Mouse (Mus musculus): ENCODE measurements at regions not wholly inside any gene's neighbourhood (a gene's known extent, or its start where the extent isn't known, plus 50 kb on each side); places are given as distances from the start of the nearest gene placed in this dataset.

DNA sequence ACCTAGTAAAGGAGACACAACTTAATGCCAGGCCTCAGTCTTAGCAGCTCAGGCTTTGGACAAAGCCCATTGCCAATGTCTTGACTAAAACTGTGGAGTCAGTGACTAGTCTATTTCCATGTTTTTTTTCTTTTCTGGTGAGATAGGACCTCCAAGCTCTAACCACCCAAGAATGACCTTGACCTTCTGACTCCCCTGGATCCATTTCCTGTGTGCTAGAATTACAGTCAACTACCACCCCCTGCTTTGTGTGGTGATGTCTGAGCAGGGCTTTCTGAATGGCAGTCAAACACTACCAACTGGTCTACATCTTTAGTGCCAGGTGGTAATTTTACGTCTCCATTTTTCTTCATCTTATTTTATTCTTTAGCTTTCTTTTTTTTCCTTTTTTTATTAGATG lies 51.3 kb upstream of the Rnf138rt1 start:
- no peak overlapping the region for H3K27ac ChIP-seq (replicated peaks)
- no peak for ATAC-seq (ENCODE audit: insufficient read depth)
- no peak overlapping the region for H3K4me2 ChIP-seq
- no peaks in the 10 kb centered on the region for H3K36me3 ChIP-seq (replicated peaks)
- H3K9ac ChIP-seq: no peak overlapping the region
- no peaks in the 10 kb centered on the region for H3K9me3 ChIP-seq (replicated peaks)
- H3K4me3 ChIP-seq (replicated peaks): no peak overlapping the region
- no peaks in the 10 kb centered on the region for H3K27me3 ChIP-seq
- H3K4me1 ChIP-seq (replicated peaks): no peaks in the 10 kb centered on the region
- 78% methylated on average over 1 of the region's 1 CpGs for WGBS (ENCODE audit: insufficient replicate concordance)

DNA sequence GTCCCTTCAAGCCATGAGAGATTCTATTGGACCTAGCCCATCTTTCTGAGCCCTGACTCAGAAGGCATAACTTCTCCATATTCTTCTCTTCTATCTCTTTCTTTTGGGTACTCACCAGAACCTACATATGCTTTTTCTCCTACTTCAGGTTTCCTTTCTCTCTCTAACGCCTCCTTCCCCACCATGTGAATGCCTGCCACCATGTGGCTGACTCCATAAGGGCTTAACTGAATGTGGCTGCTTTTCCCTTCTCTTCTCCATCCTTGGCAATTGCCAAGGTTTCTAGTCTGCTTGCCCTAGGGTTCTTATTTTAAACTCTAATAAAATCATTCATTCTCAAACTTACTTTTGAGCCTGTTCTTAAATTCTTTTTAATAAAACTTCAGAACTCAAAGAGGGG lies 53.7 kb upstream of the Rnf138rt1 start:
- no peak overlapping the region for H3K9ac ChIP-seq
- no peak overlapping the region for H3K27ac ChIP-seq (replicated peaks)
- H3K4me3 ChIP-seq (replicated peaks): no peak overlapping the region
- no peak overlapping the region for H3K4me2 ChIP-seq
- H3K27me3 ChIP-seq: no peaks in the 10 kb centered on the region
- 18% methylated on average over 1 of the region's 1 CpGs for WGBS (ENCODE audit: insufficient replicate concordance)
- no peaks in the 10 kb centered on the region for H3K4me1 ChIP-seq (replicated peaks)
- no peak for ATAC-seq (ENCODE audit: insufficient read depth)
- H3K9me3 ChIP-seq (replicated peaks): no peaks in the 10 kb centered on the region
- no peaks in the 10 kb centered on the region for H3K36me3 ChIP-seq (replicated peaks)

DNA sequence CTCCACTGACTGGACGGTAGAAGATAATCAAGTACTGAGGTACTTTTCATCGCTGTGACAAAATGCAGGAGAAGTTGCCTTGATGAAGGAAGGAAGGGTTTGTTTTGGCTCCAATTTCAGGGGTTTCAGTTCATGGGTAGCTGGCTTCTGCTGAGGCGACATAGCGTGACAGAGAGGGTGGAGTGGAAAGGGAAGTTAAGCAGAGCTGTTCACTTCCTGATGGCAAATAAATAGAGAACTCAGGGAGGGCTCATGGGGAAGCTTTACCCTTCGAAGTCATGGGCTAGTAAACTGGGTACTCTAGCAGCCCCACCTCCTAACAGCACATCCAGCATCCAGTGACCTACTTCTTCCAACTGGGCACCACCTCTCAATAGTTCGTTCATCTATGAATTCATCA lies 61.2 kb upstream of the Rnf138rt1 start:
- H3K27ac ChIP-seq (replicated peaks): no peak overlapping the region
- H3K36me3 ChIP-seq (replicated peaks): no peaks in the 10 kb centered on the region
- H3K4me3 ChIP-seq (replicated peaks): no peak overlapping the region
- H3K27me3 ChIP-seq: no peaks in the 10 kb centered on the region
- no peak overlapping the region for H3K4me2 ChIP-seq
- no peak overlapping the region for H3K9ac ChIP-seq
- no peak for ATAC-seq (ENCODE audit: insufficient read depth)
- WGBS (ENCODE audit: insufficient replicate concordance): 45% methylated on average over 6 of the region's 6 CpGs
- H3K4me1 ChIP-seq (replicated peaks): no peaks in the 10 kb centered on the region
- H3K9me3 ChIP-seq (replicated peaks): no peaks in the 10 kb centered on the region

DNA sequence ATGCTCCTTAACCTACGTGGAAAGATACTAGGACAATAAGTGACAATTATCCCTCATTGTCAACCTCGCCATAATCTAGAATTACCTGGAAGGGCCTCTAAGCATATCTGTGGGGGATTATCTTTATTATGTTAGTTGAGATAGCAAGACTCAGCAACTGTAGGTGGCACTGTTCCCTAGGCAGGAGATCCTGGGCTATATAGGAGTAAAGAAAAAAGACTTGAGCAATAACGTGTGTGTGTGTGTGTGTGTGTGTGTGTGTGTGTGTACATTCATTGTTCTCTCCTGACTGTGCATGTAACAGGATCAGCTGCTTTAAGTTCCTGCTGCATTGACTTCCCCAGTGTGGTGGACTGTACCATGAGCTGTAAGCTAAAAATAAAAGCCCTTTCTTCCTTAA lies 66.3 kb upstream of the Rnf138rt1 start:
- no peaks in the 10 kb centered on the region for H3K27me3 ChIP-seq
- H3K4me2 ChIP-seq: no peak overlapping the region
- H3K27ac ChIP-seq (replicated peaks): no peak overlapping the region
- WGBS (ENCODE audit: insufficient replicate concordance): 31% methylated on average over 3 of the region's 3 CpGs
- H3K9me3 ChIP-seq (replicated peaks): no peaks in the 10 kb centered on the region
- 0 out of 2 replicates have a peak, but pooled peaks have one; percentile 42 for ATAC-seq (ENCODE audit: insufficient read depth)
- no peak overlapping the region for H3K4me3 ChIP-seq (replicated peaks)
- H3K9ac ChIP-seq: no peak overlapping the region
- no peaks in the 10 kb centered on the region for H3K36me3 ChIP-seq (replicated peaks)
- no peaks in the 10 kb centered on the region for H3K4me1 ChIP-seq (replicated peaks)

DNA sequence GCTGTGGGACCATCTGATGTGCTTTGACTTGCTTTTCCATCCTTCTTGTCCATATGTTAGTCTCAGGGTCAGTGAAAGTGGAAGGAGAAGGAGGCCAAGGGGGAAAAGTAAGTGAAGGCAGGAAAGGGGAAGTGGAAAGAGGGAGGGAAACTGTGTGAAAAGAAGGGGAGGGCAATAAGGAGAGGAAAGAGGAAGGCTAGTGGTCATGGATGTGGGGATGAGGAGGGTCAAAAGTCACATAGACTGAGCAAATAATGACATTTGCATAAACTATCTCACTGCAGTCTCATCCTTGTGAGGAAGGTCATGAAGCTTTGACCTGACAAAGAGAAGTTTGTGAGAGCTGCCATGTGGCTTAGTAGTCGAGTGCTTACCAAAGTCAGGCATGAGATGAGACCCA lies 63.4 kb upstream of the Ap1s2 start:
- H3K9me3 ChIP-seq (replicated peaks): no peaks in the 10 kb centered on the region
- ATAC-seq (ENCODE audit: insufficient read depth): no peak
- H3K36me3 ChIP-seq (replicated peaks): no peaks in the 10 kb centered on the region
- no peaks in the 10 kb centered on the region for H3K27me3 ChIP-seq
- no peak overlapping the region for H3K4me2 ChIP-seq
- no peak overlapping the region for H3K4me3 ChIP-seq (replicated peaks)
- no peak overlapping the region for H3K27ac ChIP-seq (replicated peaks)
- 40% methylated on average over 1 of the region's 1 CpGs for WGBS (ENCODE audit: insufficient replicate concordance)
- H3K9ac ChIP-seq: no peak overlapping the region
- H3K4me1 ChIP-seq (replicated peaks): no peaks in the 10 kb centered on the region

DNA sequence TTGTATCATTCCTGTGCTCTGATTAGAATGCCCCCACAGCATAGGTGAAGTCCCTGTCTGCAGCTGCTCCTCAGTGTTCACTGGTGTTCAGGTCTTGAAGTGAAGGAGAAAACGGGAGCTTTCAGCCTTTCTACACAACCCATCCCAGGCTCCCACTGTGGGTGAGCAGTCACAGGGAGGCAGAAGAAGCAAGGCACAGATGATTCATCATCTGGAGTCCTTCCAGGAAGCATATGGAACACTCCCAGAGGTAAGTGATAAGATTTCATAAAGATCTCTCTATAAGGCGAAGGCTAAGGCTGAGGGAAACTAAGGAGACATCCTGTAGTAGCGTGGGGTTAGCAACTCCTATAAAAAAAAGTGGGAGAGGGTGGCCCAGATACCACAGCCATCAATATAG lies 61.9 kb upstream of the Ap1s2 start:
- H3K27me3 ChIP-seq: no peaks in the 10 kb centered on the region
- no peak for ATAC-seq (ENCODE audit: insufficient read depth)
- H3K4me1 ChIP-seq (replicated peaks): no peaks in the 10 kb centered on the region
- no peak overlapping the region for H3K4me2 ChIP-seq
- H3K9ac ChIP-seq: no peak overlapping the region
- 53% methylated on average over 3 of the region's 3 CpGs for WGBS (ENCODE audit: insufficient replicate concordance)
- H3K27ac ChIP-seq (replicated peaks): no peak overlapping the region
- H3K9me3 ChIP-seq (replicated peaks): no peaks in the 10 kb centered on the region
- H3K36me3 ChIP-seq (replicated peaks): no peaks in the 10 kb centered on the region
- H3K4me3 ChIP-seq (replicated peaks): no peak overlapping the region

DNA sequence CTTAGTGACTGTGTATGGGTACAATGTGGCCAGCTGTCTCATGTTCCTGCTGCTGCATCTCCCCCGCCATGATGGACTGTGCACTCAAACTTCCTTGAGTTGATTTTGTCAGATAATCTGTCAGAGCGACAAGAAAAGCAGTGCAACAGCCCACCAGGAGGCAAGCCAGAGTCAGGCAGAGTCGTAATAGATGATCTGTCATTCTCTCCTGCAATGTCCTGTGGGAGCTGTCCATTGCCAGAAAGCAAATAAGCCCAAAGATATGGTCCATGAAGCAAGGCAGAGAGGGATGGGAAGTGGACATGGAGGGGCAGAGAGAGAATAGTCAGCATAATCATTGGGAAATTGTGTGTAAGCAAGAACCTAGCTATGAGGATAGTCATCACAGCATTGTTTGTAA lies 61.2 kb upstream of the Ap1s2 start:
- no peak for ATAC-seq (ENCODE audit: insufficient read depth)
- 33% methylated on average over 3 of the region's 3 CpGs for WGBS (ENCODE audit: insufficient replicate concordance)
- no peaks in the 10 kb centered on the region for H3K4me1 ChIP-seq (replicated peaks)
- no peak overlapping the region for H3K9ac ChIP-seq
- H3K4me2 ChIP-seq: no peak overlapping the region
- H3K9me3 ChIP-seq (replicated peaks): no peaks in the 10 kb centered on the region
- H3K27ac ChIP-seq (replicated peaks): no peak overlapping the region
- no peak overlapping the region for H3K4me3 ChIP-seq (replicated peaks)
- no peaks in the 10 kb centered on the region for H3K36me3 ChIP-seq (replicated peaks)
- 0 out of 2 replicates have a peak, but pooled peaks cover 2% of the 10 kb centered on the region for H3K27me3 ChIP-seq

DNA sequence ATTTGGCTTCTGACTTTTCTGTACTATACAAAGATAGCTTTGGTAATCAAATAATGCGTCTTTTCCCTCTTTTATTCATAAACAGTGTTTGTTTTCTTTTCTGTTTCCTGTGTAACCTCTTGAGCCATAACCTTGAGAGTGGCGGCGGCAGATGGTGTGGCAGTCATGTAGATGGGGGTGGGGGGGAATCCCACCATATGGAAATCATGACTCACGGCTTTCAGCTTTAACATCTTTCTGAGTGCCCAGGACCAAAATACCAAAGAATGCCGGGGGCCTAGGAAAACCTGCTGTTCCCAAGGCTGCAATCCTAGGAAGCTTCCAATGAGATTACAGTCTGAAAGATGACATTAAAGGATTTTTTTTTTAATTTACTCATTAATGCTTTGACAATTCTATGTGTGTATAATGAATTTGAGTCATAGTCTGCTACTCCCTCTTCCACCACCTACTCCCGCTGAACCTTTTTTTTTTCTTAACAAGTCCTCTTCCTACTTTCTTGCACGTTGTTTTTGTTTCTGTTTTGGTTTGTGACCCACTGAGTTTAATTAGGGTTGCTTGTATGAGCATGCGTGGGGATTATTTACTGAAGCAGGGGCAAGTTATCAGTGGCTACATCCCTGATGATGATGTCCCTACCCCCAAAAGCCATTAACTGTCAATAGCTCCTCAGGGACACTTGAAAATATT lies 60.2 kb upstream of the Ap1s2 start:
- H3K9me3 ChIP-seq (replicated peaks): no peaks in the 10 kb centered on the region
- H3K4me3 ChIP-seq (replicated peaks): no peak overlapping the region

DNA sequence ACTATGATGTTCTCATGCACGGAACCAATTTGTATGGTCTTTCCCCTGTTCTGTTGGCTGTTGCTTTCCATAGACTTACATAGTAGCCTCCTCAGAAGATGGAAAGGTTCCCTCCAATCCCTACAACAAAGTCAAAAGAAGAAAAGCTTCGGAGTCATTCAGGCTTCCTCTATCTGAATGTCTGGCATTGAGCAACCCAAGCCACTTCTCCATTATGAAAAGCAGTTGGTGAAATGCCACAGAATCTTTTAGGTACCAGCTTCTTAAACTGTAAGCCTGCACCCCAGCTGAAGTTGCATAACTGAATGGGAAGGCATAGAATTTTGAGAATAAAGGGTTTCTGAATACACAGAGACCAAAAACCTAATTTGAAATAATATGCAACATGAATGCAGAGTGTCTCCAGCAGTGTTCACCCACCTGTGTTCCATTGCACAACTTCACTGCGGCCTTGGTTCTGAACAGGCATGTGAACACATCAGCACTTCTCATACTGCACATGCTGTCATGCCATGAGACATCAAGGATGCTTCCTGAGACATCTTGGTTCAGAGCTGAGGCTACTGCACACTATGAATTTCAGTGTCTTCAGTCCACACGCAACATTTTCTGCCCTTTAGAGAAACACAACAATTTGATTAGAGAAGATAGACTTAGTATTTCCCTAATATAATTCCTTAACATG lies 57.8 kb upstream of the Ap1s2 start:
- 54% methylated on average over 4 of the region's 4 CpGs for WGBS (ENCODE audit: insufficient replicate concordance)
- no peak for ATAC-seq (ENCODE audit: insufficient read depth)
- no peak overlapping the region for H3K27ac ChIP-seq (replicated peaks)
- no peaks in the 10 kb centered on the region for H3K9me3 ChIP-seq (replicated peaks)
- H3K4me3 ChIP-seq (replicated peaks): no peak overlapping the region
- H3K9ac ChIP-seq: no peak overlapping the region
- H3K27me3 ChIP-seq: 0 out of 2 replicates have a peak, but pooled peaks cover 2% of the 10 kb centered on the region
- no peak overlapping the region for H3K4me2 ChIP-seq
- no peaks in the 10 kb centered on the region for H3K36me3 ChIP-seq (replicated peaks)
- no peaks in the 10 kb centered on the region for H3K4me1 ChIP-seq (replicated peaks)

More for the DNA sequence above, 60.2 kb upstream of the Ap1s2 start:
- H3K36me3 ChIP-seq (replicated peaks): no peaks in the 10 kb centered on the region
- H3K27ac ChIP-seq (replicated peaks): no peak overlapping the region
- no peaks in the 10 kb centered on the region for H3K4me1 ChIP-seq (replicated peaks)
- no peak overlapping the region for H3K9ac ChIP-seq
- H3K4me2 ChIP-seq: no peak overlapping the region
- H3K27me3 ChIP-seq: 0 out of 2 replicates have a peak, but pooled peaks cover 2% of the 10 kb centered on the region
- no peak for ATAC-seq (ENCODE audit: insufficient read depth)
- 56% methylated on average over 8 of the region's 8 CpGs for WGBS (ENCODE audit: insufficient replicate concordance)

DNA sequence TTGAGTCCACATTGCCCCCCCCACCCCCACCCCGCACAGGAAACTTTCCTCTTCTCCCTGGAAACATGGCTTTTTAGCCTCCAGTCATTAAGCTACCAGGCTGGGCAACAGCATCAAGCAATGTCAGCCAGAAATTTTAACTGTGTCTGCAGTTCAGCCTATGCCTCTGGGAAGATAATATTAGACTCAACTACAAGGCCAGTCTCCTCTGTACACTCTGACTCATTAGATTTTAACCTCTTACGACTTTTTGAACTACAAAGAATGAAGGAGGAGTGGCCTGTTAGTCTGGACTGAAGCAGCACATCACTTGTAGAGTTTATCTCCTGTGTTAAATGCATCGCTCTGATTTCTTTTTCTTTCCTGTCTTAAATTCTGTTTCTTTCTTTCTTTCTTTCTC lies 50.3 kb upstream of the Ap1s2 start:
- Histone ChIP-seq H3K9ac (no peak overlapping the region), H3K4me1 (replicated peaks) (no peaks in the 10 kb centered on the region), H3K36me3 (replicated peaks) (no peaks in the 10 kb centered on the region), H3K4me2 (no peak overlapping the region), H3K27me3 (no peaks in the 10 kb centered on the region), H3K4me3 (replicated peaks) (no peak overlapping the region), H3K9me3 (replicated peaks) (no peaks in the 10 kb centered on the region), H3K27ac (replicated peaks) (no peak overlapping the region)
- WGBS (ENCODE audit: insufficient replicate concordance): 43% methylated on average over 3 of the region's 3 CpGs
- ATAC-seq (ENCODE audit: insufficient read depth): no peak
